Mouse (Mus musculus): ENCODE data around the gene Gm13276.
"Not testable (repeated sequence)": the region's sequence is repeated elsewhere in the genome, so short reads cannot be mapped to it uniquely, and the experiment has no call there.

Gene Gm13276

DNA sequence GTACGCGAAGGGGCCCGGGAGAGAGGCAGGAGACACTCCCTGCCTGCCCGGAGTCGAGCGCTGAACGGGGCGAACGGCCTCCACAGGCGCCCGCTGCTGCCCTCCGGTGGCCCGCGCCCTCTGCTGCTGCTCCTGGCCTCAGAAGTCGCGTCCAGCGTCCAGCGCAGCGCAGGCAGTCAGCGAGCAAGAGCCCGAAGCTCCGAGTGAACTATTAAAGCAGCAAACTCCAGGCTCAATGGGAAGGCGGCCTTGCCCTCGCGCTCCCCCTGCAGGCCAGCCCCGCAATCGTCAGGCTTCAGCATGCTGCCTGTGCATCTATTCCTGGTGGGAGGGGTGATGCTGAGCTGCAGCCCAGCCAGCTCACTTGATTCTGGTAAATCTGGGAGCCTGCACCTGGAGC is at the start of gene Gm13276:
Gene Gm13276, plus strand, starts transcription at position 301 of the 400 bp plus-strand sequence.
- not testable (repeated sequence) for DNase-seq

DNA sequence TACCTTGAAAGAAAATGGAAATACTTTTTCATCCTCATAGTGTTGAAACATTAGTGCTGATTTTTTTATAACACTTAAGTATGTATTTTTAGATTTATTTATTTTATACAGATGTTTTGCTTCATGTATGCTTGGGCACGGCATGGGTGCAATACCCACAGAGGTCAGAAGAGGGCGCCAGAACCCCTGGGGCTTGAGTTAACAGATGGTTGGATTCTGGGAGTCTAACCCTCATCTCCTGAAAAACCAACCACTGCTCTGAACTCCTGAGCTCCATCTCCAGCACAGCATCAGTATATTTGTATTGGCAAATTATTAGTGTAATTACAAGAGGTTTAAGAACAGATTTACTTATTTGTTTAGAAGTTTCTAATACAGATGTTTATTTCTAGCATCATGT is 47.0 kb upstream of the Gm13276 start:
- DNase-seq: peak; percentile 14

DNA sequence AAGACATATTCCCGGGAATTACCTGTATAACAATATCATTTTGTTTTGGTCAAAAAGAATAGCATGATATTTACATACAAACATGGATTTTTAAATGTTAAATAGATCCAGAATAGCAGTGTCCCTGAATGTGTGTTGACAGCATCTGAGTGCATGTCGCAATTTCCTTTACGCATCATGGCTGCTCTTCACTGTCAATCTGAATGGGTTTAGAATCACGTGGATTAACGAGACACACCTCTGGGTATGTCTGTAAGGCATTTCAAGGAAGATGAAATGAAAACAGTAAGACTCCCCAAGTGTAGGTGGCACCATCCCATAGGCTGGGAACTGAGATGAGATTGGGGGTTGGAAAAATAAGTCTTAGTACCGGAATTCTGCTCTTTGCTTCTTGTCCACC is 46.5 kb upstream of the Gm13276 start:
- no peak for DNase-seq

DNA sequence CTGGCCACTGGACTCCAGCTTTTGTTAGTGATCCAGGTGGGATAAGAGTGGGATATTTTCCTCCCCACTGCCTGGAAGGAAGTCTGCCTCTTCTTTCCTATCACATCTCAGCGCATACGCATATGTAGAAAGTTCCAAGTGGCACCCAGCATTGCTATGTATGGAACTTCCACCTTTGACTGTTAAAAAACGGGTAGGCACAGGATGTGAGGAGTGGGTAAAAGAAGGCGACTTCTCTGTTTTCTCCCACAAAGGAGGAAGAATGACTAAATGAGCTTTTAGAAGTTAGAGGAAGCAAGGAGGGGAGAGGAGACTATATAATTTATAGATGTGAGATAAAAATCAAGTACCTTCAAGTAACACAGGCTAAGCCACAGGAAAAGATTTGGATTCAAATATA is 44.1 kb upstream of the Gm13276 start:
- no peak for DNase-seq

DNA sequence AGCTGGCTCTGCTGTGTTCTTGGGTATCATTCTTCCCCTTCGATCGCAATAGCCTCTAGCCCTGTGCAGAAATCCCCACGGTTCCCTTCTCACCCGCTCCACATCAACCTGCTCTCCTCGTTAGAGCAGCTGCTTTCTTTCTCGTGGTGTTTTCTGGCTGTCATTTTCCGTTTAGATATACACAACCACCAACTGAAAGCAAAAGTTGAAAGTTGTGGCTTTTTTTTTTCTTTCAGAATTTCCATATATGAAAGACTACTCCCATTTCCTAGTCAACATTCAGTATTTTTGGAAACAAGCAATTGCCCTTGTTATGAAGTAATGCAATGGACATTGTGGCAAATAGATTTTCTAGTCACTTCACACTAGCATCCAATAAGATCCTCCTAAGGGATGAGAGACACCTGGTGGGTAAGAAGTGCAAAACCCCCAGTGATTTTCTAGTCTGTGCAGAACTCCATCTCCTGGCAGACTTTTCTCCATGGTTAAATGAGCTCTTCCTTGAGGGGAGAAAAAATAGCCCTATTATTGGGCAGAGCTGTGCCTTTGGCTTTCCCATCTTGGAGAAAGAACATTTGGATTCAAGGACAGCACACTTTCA is 42.6 kb upstream of the Gm13276 start:
- DNase-seq: no peak

DNA sequence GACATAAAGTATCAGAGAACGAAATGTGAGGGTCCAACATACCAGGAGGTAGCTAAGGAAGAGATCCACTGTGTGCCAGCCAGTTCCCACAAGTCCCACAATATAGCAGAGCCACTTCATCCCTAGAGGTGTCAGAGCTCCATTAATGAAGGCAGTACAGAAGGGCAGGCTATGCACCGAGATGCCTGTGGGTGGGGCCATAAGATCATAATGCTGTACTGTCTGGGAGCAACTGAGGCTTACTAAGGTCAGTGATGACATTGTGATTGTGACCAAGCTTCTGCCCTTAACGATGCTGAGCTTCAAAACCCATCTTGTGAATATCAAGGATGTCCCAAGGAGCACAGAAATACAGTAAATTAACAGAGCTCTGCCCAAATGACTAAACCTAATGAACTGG is 41.3 kb upstream of the Gm13276 start:
- DNase-seq: no peak

DNA sequence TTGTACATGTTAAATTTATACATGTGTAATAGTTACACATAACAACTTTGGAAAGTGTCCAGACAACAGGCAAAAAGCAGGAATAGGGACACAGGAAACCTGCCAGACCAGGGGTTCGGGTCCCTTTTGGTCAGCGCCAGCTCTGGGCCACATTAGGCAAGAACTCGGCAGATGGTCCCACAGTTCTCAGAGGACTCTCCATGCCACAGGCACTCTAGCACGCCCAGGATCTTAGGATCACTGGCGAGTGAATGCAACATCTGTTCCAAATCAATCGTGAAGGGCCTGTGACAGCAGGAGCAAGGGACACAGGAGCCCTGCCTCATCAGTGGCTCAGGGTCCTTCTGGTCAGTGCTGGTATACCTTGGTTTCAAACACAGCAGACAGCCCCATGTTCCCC is 35.6 kb upstream of the Gm13276 start:
- no peak for DNase-seq

DNA sequence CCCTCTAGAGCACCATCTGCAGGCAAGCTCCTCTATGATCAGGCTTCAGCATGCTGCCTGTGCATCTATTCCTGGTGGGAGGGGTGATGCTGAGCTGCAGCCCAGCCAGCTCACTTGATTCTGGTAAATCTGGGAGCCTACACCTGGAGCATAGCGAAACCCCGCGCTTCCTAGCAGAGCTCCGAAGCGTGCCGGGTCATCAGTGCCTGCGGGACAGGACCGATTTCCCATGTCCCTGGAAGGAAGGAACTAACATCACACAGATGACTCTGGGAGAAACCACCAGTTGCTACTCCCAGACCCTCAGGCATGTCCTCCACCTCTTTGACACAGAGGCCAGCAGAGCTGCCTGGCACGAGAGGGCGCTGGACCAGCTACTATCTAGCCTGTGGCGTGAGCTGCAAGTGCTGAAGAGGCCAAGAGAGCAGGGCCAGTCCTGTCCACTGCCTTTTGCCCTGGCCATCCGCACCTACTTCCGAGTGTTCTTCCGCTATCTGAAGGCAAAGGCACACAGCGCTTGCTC is 30.6 kb upstream of the Gm13276 start, which contains the start of gene Gm13271:
Gene Gm13271, plus strand, starts transcription at position 51 of the 523 bp plus-strand sequence.
- peak; percentile 78 for DNase-seq

DNA sequence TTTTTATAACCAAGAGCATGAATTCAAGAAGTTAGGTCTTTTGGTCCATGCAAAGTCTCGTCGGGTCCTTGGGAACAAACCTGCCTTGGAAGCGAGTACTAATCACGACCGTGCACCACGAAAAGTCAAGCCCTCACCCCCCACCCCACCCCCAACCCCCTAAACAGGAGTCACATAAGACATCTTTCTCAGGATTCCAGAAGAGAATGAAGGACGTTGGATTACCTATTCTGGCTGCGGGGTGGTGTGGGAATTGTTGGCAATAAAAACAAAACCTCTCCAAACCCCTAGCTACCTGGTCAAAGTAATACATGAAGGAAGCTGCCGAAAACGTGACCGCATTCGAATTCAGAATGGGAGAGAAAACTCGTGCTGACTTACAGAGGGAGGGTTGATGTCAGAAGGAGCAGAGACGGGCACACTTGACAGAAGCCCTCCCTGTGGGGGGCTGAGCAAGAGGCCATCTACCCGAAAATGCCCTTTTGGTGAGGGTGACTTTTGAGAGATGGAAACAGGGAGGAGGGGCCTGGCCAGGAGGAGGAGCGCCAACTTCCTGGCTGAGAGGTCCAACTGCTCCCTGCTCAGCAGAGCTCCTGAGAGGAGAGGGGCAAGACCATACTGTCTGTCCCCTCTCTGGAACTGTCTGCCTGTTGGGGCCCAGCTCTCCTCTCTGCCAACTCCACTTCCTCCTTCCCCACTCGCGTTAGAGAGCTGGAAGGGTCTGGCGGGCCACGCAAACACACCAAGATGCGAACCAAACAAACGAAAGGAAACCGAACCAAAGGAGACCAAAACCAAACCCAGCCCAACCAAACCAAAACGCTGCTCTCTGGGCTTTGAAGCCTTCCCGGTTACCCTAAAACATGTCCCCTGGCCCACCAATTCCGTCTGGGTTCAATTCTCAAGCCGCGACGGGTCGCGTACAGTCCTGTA is 28.7 kb upstream of the Gm13276 start:
- DNase-seq: not testable (repeated sequence)

DNA sequence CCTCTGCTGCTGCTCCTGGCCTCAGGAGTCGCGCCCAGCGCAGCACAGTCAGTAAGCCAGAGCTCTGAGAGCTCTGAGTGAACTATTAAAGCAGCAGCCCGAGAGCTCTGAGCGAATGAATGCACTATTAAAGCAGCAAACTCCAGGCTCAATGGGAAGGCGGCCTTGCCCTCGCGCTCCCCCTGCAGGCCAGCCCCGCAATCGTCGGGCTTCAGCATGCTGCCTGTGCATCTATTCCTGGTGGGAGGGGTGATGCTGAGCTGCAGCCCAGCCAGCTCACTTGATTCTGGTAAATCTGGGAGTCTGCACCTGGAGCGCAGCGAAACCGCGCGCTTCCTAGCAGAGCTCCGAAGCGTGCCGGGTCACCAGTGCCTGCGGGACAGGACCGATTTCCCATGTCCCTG is 27.9 kb upstream of the Gm13276 start:
- DNase-seq: peak; percentile 93

DNA sequence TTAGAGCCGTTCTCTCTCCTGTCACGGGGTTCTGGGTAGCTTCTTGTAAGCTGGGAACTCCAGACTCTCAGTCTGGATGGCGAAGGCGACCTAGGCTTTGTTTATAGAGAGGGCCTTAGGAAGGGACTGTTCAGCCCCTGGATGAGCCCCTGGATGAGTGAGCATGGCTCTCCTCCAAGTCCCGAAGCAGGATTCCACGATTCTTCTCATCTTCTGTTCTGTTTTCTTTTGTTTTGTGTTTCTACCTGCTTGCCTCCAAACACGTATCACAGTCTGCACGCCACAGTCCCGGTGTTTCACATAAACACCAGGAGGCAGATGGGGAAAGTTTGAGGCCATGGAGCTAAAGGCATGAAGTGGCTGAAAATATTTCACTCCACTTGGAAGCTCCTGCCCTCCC is 26.8 kb upstream of the Gm13276 start:
- DNase-seq: peak; percentile 19

DNA sequence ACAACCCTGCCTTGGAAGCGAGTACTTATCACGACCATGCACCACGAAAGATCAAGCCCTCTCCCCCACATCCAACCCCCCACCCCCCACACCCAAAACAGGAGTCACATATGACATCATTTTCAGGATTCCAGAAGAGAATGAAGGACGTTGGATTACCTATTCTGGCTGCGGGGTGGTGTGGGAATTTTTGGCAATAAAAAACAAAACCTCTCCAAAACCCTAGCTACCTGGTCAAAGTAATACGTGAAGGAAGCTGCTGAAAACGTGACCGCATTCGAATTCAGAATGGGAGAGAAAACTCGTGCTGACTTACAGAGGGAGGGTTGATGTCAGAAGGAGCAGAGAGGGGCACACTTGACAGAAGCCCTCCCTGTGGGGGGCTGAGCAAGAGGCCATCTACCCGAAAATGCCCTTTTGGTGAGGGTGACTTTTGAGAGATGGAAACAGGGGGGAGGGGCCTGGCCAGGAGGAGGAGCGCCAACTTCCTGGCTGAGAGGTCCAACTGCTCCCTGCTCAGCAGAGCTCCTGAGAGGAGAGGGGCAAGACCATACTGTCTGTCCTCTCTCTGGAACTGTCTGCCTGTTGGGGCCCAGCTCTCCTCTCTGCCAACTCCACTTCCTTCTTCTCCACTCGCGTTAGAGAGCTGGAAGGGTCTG is 25.8 kb upstream of the Gm13276 start, which contains the start of gene Gm13283:
Gene Gm13283, plus strand, starts transcription at position 510 of the 659 bp plus-strand sequence.
- peak; percentile 29 for DNase-seq

DNA sequence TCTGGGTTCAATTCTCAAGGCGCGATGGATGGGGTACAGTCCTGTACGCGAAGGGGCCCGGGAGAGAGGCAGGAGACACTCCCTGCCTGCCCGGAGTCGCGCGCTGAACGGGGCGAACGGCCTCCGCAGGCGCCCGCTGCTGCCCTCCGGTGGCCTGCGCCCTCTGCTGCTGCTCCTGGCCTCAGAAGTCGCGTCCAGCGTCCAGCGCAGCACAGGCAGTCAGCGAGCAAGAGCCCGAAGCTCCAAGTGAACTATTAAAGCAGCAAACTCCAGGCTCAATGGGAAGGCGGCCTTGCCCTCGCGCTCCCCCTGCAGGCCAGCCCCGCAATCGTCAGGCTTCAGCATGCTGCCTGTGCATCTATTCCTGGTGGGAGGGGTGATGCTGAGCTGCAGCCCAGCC is 25.1 kb upstream of the Gm13276 start:
- DNase-seq: peak; percentile 69

DNA sequence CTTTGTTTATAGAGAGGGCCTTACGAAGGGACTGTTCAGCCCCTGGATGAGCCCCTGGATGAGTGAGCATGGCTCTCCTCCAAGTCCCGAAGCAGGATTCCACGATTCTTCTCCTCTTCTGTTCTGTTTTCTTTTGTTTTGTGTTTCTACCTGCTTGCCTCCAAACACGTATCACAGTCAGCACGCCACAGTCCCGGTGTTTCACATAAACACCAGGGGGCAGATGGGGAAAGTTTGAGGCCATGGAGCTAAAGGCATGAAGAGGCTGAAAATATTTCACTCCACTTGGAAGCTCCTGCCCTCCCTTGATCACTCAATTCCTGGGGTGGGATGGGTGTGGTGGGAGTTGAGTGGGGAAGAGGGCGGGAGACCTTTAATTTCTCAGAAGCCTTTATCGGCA is 23.7 kb upstream of the Gm13276 start:
- peak; percentile 79 for DNase-seq

DNA sequence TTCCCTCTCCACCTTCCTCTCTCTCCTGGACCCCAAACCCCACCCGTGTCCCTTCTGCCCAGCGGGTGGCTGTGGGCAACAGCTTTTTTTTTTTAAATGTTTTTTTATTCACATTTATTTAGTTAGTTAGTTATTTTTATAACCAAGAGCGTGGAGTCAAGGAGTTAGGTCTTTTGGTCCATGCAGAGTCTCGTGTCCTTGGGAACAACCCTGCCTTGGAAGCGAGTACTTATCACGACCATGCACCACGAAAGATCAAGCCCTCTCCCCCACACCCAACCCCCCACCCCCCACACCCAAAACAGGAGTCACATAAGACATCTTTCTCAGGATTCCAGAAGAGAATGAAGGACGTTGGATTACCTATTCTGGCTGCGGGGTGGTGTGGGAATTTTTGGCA is 23.2 kb upstream of the Gm13276 start:
- peak; percentile 14 for DNase-seq

DNA sequence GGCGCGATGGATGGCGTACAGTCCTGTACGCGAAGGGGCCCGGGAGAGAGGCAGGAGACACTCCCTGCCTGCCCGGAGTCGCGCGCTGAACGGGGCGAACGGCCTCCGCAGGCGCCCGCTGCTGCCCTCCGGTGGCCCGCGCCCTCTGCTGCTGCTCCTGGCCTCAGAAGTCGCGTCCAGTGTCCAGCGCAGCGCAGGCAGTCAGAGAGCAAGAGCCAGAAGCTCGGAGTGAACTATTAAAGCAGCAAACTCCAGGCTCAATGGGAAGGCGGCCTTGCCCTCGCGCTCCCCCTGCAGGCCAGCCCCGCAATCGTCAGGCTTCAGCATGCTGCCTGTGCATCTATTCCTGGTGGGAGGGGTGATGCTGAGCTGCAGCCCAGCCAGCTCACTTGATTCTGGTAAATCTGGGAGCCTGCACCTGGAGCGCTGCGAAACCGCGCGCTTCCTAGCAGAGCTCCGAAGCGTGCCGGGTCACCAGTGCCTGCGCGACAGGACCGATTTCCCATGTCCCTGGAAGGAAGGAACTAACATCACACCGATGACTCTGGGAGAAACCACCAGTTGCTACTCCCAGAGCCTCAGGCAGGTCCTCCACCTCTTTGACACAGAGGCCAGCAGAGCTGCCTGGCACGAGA is 22.0 kb upstream of the Gm13276 start:
- peak; percentile 51 for DNase-seq

DNA sequence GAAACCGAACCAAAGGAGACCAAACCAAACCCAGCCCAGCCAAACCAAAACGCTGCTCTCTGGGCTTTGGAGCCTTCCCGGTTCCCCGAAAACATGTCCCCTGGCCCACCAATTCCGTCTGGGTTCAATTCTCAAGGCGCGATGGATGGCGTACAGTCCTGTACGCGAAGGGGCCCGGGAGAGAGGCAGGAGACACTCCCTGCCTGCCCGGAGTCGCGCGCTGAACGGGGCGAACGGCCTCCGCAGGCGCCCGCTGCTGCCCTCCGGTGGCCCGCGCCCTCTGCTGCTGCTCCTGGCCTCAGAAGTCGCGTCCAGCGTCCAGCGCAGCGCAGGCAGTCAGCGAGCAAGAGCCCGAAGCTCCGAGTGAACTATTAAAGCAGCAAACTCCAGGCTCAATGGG is 12.0 kb upstream of the Gm13276 start, which contains the start of gene Gm13290:
Gene Gm13290, plus strand, starts transcription at position 301 of the 400 bp plus-strand sequence.
- DNase-seq: not testable (repeated sequence)

DNA sequence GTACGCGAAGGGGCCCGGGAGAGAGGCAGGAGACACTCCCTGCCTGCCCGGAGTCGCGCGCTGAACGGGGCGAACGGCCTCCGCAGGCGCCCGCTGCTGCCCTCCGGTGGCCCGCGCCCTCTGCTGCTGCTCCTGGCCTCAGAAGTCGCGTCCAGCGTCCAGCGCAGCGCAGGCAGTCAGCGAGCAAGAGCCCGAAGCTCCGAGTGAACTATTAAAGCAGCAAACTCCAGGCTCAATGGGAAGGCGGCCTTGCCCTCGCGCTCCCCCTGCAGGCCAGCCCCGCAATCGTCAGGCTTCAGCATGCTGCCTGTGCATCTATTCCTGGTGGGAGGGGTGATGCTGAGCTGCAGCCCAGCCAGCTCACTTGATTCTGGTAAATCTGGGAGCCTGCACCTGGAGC is 8.9 kb upstream of the Gm13276 start, which contains the start of gene Gm13289:
Gene Gm13289, plus strand, starts transcription at position 301 of the 400 bp plus-strand sequence.
- not testable (repeated sequence) for DNase-seq

DNA sequence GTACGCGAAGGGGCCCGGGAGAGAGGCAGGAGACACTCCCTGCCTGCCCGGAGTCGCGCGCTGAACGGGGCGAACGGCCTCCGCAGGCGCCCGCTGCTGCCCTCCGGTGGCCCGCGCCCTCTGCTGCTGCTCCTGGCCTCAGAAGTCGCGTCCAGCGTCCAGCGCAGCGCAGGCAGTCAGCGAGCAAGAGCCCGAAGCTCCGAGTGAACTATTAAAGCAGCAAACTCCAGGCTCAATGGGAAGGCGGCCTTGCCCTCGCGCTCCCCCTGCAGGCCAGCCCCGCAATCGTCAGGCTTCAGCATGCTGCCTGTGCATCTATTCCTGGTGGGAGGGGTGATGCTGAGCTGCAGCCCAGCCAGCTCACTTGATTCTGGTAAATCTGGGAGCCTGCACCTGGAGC is 6.0 kb upstream of the Gm13276 start, which contains the start of gene Gm13272:
Gene Gm13272, plus strand, starts transcription at position 301 of the 400 bp plus-strand sequence.
- not testable (repeated sequence) for DNase-seq

DNA sequence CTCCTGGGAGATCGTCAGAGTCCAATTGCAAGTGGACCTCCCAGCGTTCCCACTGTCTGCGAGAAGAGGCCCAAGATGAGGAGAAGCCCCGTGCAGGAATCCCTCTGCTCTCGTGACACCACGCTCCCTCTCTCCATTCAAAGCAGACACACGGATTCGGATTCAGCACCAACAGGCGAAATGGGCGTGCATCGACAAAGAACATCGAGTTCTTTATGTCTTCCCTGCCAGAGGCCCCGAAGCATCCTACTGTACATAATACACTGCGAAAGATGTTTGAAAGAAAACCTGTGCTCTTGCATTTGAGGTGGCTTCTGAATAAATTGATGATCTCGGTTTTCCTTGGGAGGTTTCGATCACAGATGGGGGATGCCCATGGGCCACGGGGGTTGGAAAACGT is 5.2 kb upstream of the Gm13276 start:
- not testable (repeated sequence) for DNase-seq

DNA sequence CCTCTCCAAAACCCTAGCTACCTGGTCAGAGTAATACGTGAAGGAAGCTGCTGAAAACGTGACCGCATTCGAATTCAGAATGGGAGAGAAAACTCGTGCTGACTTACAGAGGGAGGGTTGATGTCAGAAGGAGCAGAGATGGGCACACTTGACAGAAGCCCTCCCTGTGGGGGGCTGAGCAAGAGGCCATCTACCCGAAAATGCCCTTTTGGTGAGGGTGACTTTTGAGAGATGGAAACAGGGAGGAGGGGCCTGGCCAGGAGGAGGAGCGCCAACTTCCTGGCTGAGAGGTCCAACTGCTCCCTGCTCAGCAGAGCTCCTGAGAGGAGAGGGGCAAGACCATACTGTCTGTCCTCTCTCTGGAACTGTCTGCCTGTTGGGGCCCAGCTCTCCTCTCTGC is 3.7 kb upstream of the Gm13276 start, which contains the start of gene Ifnz:
Gene Ifnz, plus strand, starts transcription at position 301 of the 400 bp plus-strand sequence.
- DNase-seq: not testable (repeated sequence)

DNA sequence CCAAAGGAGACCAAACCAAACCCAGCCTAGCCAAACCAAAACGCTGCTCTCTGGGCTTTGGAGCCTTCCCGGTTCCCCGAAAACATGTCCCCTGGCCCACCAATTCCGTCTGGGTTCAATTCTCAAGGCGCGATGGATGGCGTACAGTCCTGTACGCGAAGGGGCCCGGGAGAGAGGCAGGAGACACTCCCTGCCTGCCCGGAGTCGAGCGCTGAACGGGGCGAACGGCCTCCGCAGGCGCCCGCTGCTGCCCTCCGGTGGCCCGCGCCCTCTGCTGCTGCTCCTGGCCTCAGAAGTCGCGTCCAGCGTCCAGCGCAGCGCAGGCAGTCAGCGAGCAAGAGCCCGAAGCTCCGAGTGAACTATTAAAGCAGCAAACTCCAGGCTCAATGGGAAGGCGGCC is 3.2 kb upstream of the Gm13276 start:
- not testable (repeated sequence) for DNase-seq

Data from layer of hippocampus, adult 9-11 months (tissue).